Mouse (Mus musculus) gastrocnemius, postnatal 10 days (tissue): ENCODE results near the gene Stk36. TPM values are rescaled to one million over a fixed set of nuclear protein-coding genes. Genes with fewer than 3 reads are reported as not detected.

ENCODE experiments used
- DNase-seq: peaks from one replicate; pipeline ENCODE4 v3.0.0; 2021; ENCODE audit warnings: mixed read lengths
- long read RNA-seq, 2 experiments: library from polyadenylated mRNA; stranded (forward); transcript quantifications; one replicate each; pipeline ENCODE4 v2.0.0; 2021
- total RNA-seq, 2 experiments: library from RNA; stranded (reverse); gene quantifications; 2 replicates each; pipeline ENCODE4 v1.2.3; 2021

Gene Stk36
- 1 to 10 TPM in 1 of 2 experiments, under 1 TPM in 1; 0.88 to 1.8 TPM for total RNA-seq
- long read RNA-seq, experiment 1, partial matches to known transcripts, result 0 of 1 reads
- long read RNA-seq, experiment 1, other reads (novel, unspliced or antisense), result 1 of 1 reads
- long read RNA-seq, experiment 2, partial matches to known transcripts, result 1 of 1 reads
- long read RNA-seq, experiment 2, other reads (novel, unspliced or antisense), result 0 of 1 reads

- peak; percentile 78 for DNase-seq
Measured at GRCm38 (mm10) chr1:74601267-74601962, at the start of gene Stk36, which contains the start of gene Rnf25. Gene Stk36, plus strand, starts transcription at chr1:74601445. Gene Rnf25, minus strand, starts transcription at chr1:74601397.

GRCm38 (mm10) chr1:74559061-74559460, 42.2 kb upstream of the Stk36 start:
- no peak for DNase-seq

- DNase-seq, result no peak
Measured at GRCm38 (mm10) chr1:74565834-74566233, 35.4 kb upstream of the Stk36 start.

- no peak for DNase-seq
Measured at GRCm38 (mm10) chr1:74569739-74570719, 31.2 kb upstream of the Stk36 start.

GRCm38 (mm10) chr1:74582621-74583020, 18.6 kb upstream of the Stk36 start:
- no peak for DNase-seq

GRCm38 (mm10) chr1:74584616-74585398, 16.4 kb upstream of the Stk36 start:
- DNase-seq, result no peak

GRCm38 (mm10) chr1:74587233-74587772, 13.9 kb upstream of the Stk36 start:
- no peak for DNase-seq

GRCm38 (mm10) chr1:74587773-74588445, 13.3 kb upstream of the Stk36 start, which contains the start of the genes Zfp142 and Bcs1l:
Gene Zfp142, minus strand, starts transcription at chr1:74588246.
Gene Bcs1l, plus strand, starts transcription at chr1:74588289.
- DNase-seq, result peak; percentile 95

GRCm38 (mm10) chr1:74594434-74594833, 6.8 kb upstream of the Stk36 start:
- no peak for DNase-seq

GRCm38 (mm10) chr1:74600501-74601266, 561 bp upstream of the Stk36 start:
- DNase-seq, result no peak

- no peak for DNase-seq
Measured at GRCm38 (mm10) chr1:74624183-74624582, 22.9 kb downstream of the Stk36 start.

GRCm38 (mm10) chr1:74626076-74626475, 24.8 kb downstream of the Stk36 start:
- DNase-seq, result no peak

GRCm38 (mm10) chr1:74628001-74628400, 26.8 kb downstream of the Stk36 start:
- no peak for DNase-seq

GRCm38 (mm10) chr1:74632734-74633133, 31.5 kb downstream of the Stk36 start:
- DNase-seq, result no peak

- DNase-seq, result no peak
Measured at GRCm38 (mm10) chr1:74643524-74643923, 42.3 kb downstream of the Stk36 start.

GRCm38 (mm10) chr1:74643926-74644325, 42.7 kb downstream of the Stk36 start:
- no peak for DNase-seq

- peak; percentile 90 for DNase-seq
Measured at GRCm38 (mm10) chr1:74661448-74662195, 60.4 kb downstream of the Stk36 start, which contains the start of gene Ttll4. Gene Ttll4, plus strand, starts transcription at chr1:74661745.

GRCm38 (mm10) chr1:74662253-74662865, 61.1 kb downstream of the Stk36 start:
- no peak for DNase-seq

- DNase-seq, result no peak
Measured at GRCm38 (mm10) chr1:74665153-74665552, 63.9 kb downstream of the Stk36 start.
